Mouse (Mus musculus): ENCODE data around the gene Mttp.

The Mttp gene

DNA sequence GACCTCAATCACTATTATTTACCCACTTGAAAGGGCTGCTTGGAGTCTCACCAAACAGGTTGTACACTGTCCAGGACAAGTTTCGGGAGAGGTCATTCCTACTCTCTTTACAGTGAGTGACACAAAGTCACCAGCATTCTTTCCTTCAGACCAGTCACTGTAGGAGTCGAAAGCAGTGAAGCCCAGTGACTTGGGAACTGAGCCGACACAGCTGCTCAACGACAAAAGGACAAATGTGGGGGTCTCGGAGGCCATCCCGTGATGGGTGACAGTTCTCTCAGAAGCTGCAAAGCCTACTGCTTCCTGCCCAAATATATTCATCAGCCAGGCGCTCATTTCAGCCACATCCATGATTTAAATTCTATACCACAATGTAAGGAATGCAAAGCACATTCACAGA, 87.8 kb downstream of the Mttp start:
- no peak for DNase-seq (ENCODE audit: low read depth, low spot score)

GRCm38 (mm10) chr3:138053969-138054368, 90.8 kb downstream of the Mttp start:
- no peak for DNase-seq (ENCODE audit: low read depth, low spot score)

GRCm38 (mm10) chr3:138051431-138051830, 93.3 kb downstream of the Mttp start:
- DNase-seq (ENCODE audit: low read depth, low spot score) = no peak

DNA sequence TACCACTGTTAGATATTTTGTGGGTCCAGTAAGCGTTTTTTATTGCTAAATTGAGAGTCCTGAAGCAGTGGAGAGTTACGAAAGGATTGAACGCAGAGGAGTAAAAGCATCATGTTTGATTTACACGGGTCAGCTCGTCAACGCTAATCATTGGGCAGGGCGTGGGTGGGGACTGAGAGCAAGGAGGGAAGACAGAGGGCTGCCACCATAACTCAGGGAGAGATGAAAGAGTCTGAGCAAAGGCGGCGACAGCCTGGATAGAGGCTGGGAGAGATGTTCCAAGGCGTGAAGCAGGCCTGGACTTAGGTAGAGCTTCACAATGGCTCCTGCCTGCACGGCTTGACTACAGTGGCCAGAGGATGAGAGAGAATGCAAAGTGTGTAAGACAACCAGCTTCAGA, 94.0 kb downstream of the Mttp start:
- no peak for DNase-seq (ENCODE audit: low read depth, low spot score)

DNA sequence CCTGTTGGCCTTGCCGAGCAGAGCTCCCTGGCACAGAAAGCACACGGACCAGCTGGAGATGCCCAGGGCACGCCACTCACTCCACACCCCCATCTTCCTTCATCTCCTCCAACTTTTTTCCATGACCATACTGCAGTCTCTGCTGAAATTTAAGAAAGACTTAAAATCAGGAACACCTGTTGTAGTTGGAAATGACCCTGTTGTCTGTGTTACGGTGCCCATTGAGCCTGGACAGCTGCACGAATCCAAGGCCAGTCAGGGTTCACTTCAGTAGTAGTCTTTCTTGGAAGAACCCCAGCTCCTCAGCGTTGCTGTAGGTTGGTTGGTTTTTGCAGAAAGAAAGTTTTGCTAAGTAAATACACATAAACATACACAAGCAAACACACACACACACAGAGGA, 95.2 kb downstream of the Mttp start:
- no peak for DNase-seq (ENCODE audit: low read depth, low spot score)

DNA sequence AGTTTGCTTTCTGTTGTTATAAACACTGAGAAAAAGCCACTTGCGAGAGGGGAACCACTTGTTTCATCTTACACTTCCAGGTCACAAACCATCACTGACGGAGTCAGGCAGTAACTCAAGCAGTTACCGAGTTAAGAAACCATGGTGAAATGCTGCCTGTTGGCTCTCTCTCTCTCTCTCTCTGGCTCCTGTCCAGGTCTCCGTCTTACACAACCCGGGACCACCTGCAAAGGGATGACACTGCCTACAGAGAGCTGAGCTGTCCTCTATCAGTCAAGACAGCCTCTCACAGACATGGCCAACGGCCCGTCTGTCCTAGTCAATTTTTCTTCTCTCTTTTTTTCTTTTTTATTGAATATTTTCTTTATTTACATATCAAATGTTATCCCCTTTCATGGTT, 101.5 kb downstream of the Mttp start:
- DNase-seq (ENCODE audit: low read depth, low spot score) = no peak

DNA sequence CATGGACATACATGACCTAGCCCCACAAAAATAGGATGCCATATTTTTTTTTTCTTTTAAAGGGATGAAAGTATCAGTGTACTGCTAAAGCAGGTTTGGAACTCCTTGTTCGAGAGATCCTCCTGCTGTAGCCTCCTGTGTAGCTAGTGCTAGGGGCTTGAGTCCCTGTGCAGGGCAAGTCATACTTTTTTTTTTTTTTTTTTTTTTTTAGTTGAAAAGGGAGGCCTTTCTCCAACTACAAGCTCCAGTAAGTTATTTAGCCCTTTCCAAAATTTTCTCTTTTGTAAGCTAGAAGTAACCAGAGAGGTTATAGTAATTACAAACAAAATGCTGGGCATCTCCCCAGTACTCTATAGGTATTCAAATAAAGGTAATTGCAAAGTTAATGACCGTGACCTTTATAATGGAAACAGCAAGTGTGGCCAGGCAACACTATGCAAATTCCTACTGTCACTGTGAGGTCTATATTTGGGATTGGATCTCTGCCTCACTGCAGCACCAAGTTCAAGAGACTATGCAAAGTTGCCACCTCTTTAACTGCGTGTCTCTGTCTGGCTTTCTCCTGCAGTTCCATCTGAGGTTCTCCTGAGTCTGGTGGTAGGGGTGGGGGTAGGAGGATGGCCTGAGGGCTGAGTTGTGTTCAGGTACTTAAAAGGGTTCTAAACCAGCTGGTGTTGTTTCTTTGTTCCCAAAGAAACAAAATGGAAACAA, 103.0 kb downstream of the Mttp start:
- DNase-seq (ENCODE audit: low read depth, low spot score) = peak; percentile 91

- DNase-seq (ENCODE audit: low read depth, low spot score) = no peak
These were observed 103.8 kb downstream of the Mttp start for GRCm38 (mm10) chr3:138040938-138041337.

Measured in ES-CJ7 (cell line).